Comparison of ENCODE assay signal across 17 mouse cellular contexts in genomic region chr17:56907887-56908286, GRCm38 (mm10). TPM values are rescaled to one million over a fixed set of nuclear protein-coding genes. Genes with fewer than 3 reads are reported as not detected.
DNase-seq lines count a peak whose midpoint lies in the region; ATAC-seq lines count a peak whose summit lies in the region.
"Had no signal": no experiment of that assay in that cellular context is flagged by ENCODE, and none has a peak within 500 bp of the region (broad histone marks: within the 10 kb centered on the region; RNA-seq: fewer than 3 reads in every experiment).

No protein-coding gene starts in this region.

- H3K9me3 ChIP-seq in kidney, embryonic 15.5 days (replicated peaks) = no peaks in the 10 kb centered on the region
- no peaks in the 10 kb centered on the region for H3K9me3 ChIP-seq in heart, embryonic 12.5 days (replicated peaks)
- H3K9me3 ChIP-seq: liver, embryonic 15.5 days had no signal

- intact Hi-C loops in heart, postnatal 36 days (cut with DNase I) = no loop called here

- H3K9ac ChIP-seq in kidney, embryonic 15.5 days = no peak overlapping the region
- no peak overlapping the region for H3K9ac ChIP-seq in heart, embryonic 12.5 days
- H3K9ac ChIP-seq: liver, embryonic 15.5 days had no signal

- H3K4me3 ChIP-seq in kidney, embryonic 15.5 days (replicated peaks) = no peak overlapping the region
- no peak overlapping the region for H3K4me3 ChIP-seq in heart, embryonic 12.5 days
- H3K4me3 ChIP-seq: liver, embryonic 15.5 days had no signal

- H3K4me1 ChIP-seq in kidney, embryonic 15.5 days = peaks cover 13% of the 10 kb centered on the region
- peaks cover 27% of the 10 kb centered on the region for H3K4me1 ChIP-seq in heart, embryonic 12.5 days (replicated peaks)

- H3K4me2 ChIP-seq in kidney, embryonic 15.5 days = no peak overlapping the region
- H3K4me2 ChIP-seq in heart, embryonic 12.5 days = peak overlapping the region; percentile 18; the same call in 1 of the 2 replicates
- H3K4me2 ChIP-seq: liver, embryonic 15.5 days had no signal

- DNase-seq in kidney, adult 11 months = peak; percentile 11
- peak; percentile 32 for DNase-seq in heart, postnatal 36 days
- no peak for DNase-seq in thymus, postnatal 4 days
- DNase-seq: adrenal gland, postnatal 10 days; thymus, adult 2 months had no signal

- 80% methylated on average over 9 of the region's 9 CpGs for WGBS in kidney, embryonic 15.5 days
- 41% methylated on average over 9 of the region's 9 CpGs for WGBS in heart, embryonic 12.5 days

- no peak overlapping the region for H3K27ac ChIP-seq in kidney, embryonic 15.5 days
- peak overlapping the region; percentile 39 for H3K27ac ChIP-seq in heart, embryonic 12.5 days (ENCODE audit: poor library complexity, severe bottlenecking)
- H3K27ac ChIP-seq: liver, embryonic 15.5 days had no signal

- H3K36me3 ChIP-seq in kidney, embryonic 15.5 days = peaks cover 90% of the 10 kb centered on the region
- H3K36me3 ChIP-seq in heart, embryonic 12.5 days = peaks cover 79% of the 10 kb centered on the region

- no peaks in the 10 kb centered on the region for H3K27me3 ChIP-seq in kidney, embryonic 15.5 days
- H3K27me3 ChIP-seq in heart, embryonic 12.5 days (replicated peaks) = no peaks in the 10 kb centered on the region
- H3K27me3 ChIP-seq: CH12.LX; liver, embryonic 15.5 days had no signal

- ATAC-seq in kidney, embryonic 15.5 days (replicated peaks; ENCODE audit: low FRiP score) = no peak
- no peak for ATAC-seq in heart, embryonic 12.5 days (ENCODE audit: insufficient number of reproducible peaks, low FRiP score)
- peak; percentile 23 for ATAC-seq in megakaryocyte-erythroid progenitor cell, adult 5-6 weeks (replicated peaks; ENCODE audit: low FRiP score, low TSS enrichment, poor library complexity, severe bottlenecking)
- no peak for ATAC-seq in activated CD4-positive, CD25-positive, alpha-beta regulatory T cell, adult 4 months
- ATAC-seq: forebrain, embryonic 16.5 days; midbrain, embryonic 16.5 days had no signal

RNA-seq across cellular contexts. Expression of gene Mllt1, which starts 27.3 kb away (rescaled TPM):
- polyA plus RNA-seq in kidney, embryonic 15.5 days (2015; fragmentation: Nextera tagmentation; extraction: Ambion mirVana) = 54.6 and 57.8 TPM in 2 replicates
- polyA plus RNA-seq in heart, embryonic 12.5 days (2016; fragmentation: Nextera tagmentation; extraction: Ambion mirVana) = 45.3 and 50.6 TPM in 2 replicates
- total RNA-seq in heart, postnatal 36 days (2021) = 10 to 100 TPM; 23.9 to 25.9 TPM
- total RNA-seq in megakaryocyte-erythroid progenitor cell, adult 5-6 weeks (2014; fragmentation: Nextera tagmentation) = 24.1 and 33.2 TPM in 2 replicates
- total RNA-seq in megakaryocyte-erythroid progenitor cell, adult 5-6 weeks (2017) = 12.2 and 17.3 TPM in 2 replicates
- polyA plus RNA-seq in activated CD4-positive, CD25-positive, alpha-beta regulatory T cell, adult 4 months (2017; shearing (Covaris generic)) = 1 to 10 TPM; 4.6 to 6.4 TPM

RNA-seq across cellular contexts. Expression of gene 1700061G19Rik, which starts 32.6 kb away (rescaled TPM):
- polyA plus RNA-seq in kidney, embryonic 15.5 days (2015; fragmentation: Nextera tagmentation; extraction: Ambion mirVana) = 0.27 and 0.30 TPM in 2 replicates
- 0.33 and 0.36 TPM in 2 replicates for polyA plus RNA-seq in heart, embryonic 12.5 days (2016; fragmentation: Nextera tagmentation; extraction: Ambion mirVana)
- total RNA-seq in heart, postnatal 36 days (2021) = not detected
- not detected in 2 replicates for total RNA-seq in megakaryocyte-erythroid progenitor cell, adult 5-6 weeks (2014; fragmentation: Nextera tagmentation)
- total RNA-seq in megakaryocyte-erythroid progenitor cell, adult 5-6 weeks (2017) = not detected in 2 replicates
- polyA plus RNA-seq in activated CD4-positive, CD25-positive, alpha-beta regulatory T cell, adult 4 months (2017; shearing (Covaris generic)) = under 1 TPM; 0.28 to 0.37 TPM
- total RNA-seq: hematopoietic stem cell, adult 5-6 weeks; neutrophil, adult 5-6 weeks had no signal
- polyA plus RNA-seq: small intestine, adult 2 months had no signal

RNA-seq across cellular contexts. Expression of gene Acsbg2, which starts 33.6 kb away (rescaled TPM):
- not detected in 2 replicates for polyA plus RNA-seq in kidney, embryonic 15.5 days (2015; fragmentation: Nextera tagmentation; extraction: Ambion mirVana)
- not detected in 2 replicates for polyA plus RNA-seq in heart, embryonic 12.5 days (2016; fragmentation: Nextera tagmentation; extraction: Ambion mirVana)
- total RNA-seq in heart, postnatal 36 days (2021) = not detected
- not detected in 2 replicates for total RNA-seq in megakaryocyte-erythroid progenitor cell, adult 5-6 weeks (2014; fragmentation: Nextera tagmentation)
- total RNA-seq in megakaryocyte-erythroid progenitor cell, adult 5-6 weeks (2017) = not detected in 2 replicates
- polyA plus RNA-seq in activated CD4-positive, CD25-positive, alpha-beta regulatory T cell, adult 4 months (2017; shearing (Covaris generic)) = under 1 TPM in 1 of 2 experiments, not detected in 1; 0.21 TPM
- total RNA-seq: CH12.LX; hematopoietic stem cell, adult 5-6 weeks; neutrophil, adult 5-6 weeks had no signal
- polyA plus RNA-seq: embryonic facial prominence, embryonic 11.5 days; forebrain, embryonic 16.5 days; liver, embryonic 15.5 days; midbrain, embryonic 16.5 days; small intestine, adult 2 months had no signal
